Mouse (Mus musculus): ENCODE results near the gene Ubxn6.

DNA sequence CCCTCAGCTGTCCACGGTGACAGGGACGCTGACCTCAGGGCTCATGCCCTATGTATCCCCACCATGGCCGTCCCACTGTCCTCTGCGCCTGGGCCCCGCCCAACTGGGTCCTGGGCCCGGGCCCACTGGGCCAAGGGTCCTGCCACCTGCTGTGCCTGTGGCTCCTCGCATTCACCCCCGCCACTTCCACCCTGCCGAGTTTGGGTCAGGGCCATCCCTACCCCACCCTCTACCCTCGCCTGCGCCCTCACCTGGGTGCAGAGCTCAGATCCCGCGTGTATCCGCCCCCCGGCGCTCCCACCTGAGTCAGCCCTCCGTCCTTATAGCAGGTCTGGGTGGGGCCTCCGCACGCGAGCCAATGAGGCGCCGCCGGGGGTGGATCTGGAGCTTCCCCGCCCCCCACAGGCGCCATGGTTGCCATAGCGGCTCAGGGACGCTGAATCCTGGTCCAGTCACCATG, 42.5 kb upstream of the Ubxn6 start, which contains the start of gene Plin5:
- TF ChIP-seq ZC3H11A (IDR thresholded peaks at IDR 0.05; ENCODE audit: borderline replicate concordance, low read depth, low read length) (no peak), CHD2 (IDR thresholded peaks at IDR 0.05; ENCODE audit: low read depth, low read length) (no peak), MAFK (IDR thresholded peaks at IDR 0.05; ENCODE audit: insufficient read depth, low read depth, low read length) (0 out of 2 replicates have a peak, but pooled peaks have one; percentile 40), ZNF384 (IDR thresholded peaks at IDR 0.05; ENCODE audit: low read depth, low read length) (no peak), HCFC1 (IDR thresholded peaks at IDR 0.05; ENCODE audit: borderline replicate concordance, insufficient read depth, low read length) (no peak)

All from ES-E14 (cell line).